Comparison of ENCODE assay signal across 10 mouse cellular contexts in the genomic region with DNA sequence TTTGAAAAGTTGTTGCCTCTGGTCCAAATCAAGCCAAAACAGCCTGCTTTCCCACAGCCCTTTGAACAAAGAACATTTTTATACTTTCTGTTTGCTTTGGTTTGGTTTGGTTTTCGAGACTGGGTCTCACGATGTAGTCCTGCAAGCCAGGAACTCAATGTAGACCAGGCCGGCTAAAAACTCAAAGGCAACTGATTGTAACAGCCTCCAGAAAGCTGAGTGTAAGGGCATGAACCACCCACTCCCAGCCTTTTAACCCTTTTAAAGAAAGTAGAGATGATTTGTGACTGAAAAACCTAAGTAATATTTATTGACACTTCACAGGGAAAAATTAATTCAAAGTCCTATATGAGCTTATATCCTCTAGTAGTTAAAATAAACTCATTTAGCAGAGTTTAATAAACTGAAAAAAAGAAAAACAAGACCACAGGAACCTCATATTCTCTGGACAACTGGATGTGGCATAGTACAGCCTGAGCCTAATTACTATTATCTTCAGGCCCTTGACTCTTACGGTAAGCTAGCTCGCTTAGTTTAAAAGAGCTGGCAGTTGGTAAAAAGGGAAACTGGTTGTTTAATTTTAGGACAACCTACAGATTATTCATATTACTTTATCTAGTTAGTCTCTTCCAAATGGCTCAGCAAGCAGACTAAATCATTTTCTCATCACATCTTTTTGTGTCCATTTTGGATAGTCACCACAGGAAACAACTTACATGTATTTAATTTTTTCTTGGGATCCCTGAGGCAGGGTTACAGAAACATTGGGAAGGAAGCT. TPM values are rescaled to one million over a fixed set of nuclear protein-coding genes. Genes with fewer than 3 reads are reported as not detected.
DNase-seq lines count a peak whose midpoint lies in the region; ATAC-seq lines count a peak whose summit lies in the region.
"Had no signal": no experiment of that assay in that cellular context is flagged by ENCODE, and none has a peak within 500 bp of the region (broad histone marks: within the 10 kb centered on the region; RNA-seq: fewer than 3 reads in every experiment).

No protein-coding gene starts in this region.

- H3K79me2 ChIP-seq in macrophage (ENCODE audit: inconsistent target), result peaks cover 56% of the 10 kb centered on the region

- H3K9ac ChIP-seq in heart, embryonic 12.5 days, result 0 out of 2 replicates have a peak overlapping the region, but pooled peaks have one; percentile 15
- H3K9ac ChIP-seq in midbrain, embryonic 16.5 days (ENCODE audit: low read depth, low read length), result no peak overlapping the region
- H3K9ac ChIP-seq in embryonic facial prominence, embryonic 13.5 days, result no peak overlapping the region

- no peaks in the 10 kb centered on the region for H3K27me3 ChIP-seq in heart, embryonic 12.5 days (replicated peaks)
- no peaks in the 10 kb centered on the region for H3K27me3 ChIP-seq in midbrain, embryonic 10.5 days (ENCODE audit: low read depth, poor library complexity, severe bottlenecking)
- no peaks in the 10 kb centered on the region for H3K27me3 ChIP-seq in midbrain, embryonic 16.5 days (ENCODE audit: control insufficient read depth, insufficient read depth, low read depth, low read length)
- H3K27me3 ChIP-seq in embryonic facial prominence, embryonic 13.5 days, result no peaks in the 10 kb centered on the region

- peak overlapping the region; percentile 67 for H3K27ac ChIP-seq in heart, embryonic 12.5 days (ENCODE audit: poor library complexity, severe bottlenecking)
- H3K27ac ChIP-seq in midbrain, embryonic 10.5 days (replicated peaks), result no peak overlapping the region
- H3K27ac ChIP-seq in midbrain, embryonic 16.5 days (ENCODE audit: low read length), result no peak overlapping the region
- H3K27ac ChIP-seq in embryonic facial prominence, embryonic 13.5 days, result no peak overlapping the region
- H3K27ac ChIP-seq in macrophage, result peak overlapping the region; percentile 71

- H3K4me1 ChIP-seq in heart, embryonic 12.5 days (replicated peaks), result peaks cover 11% of the 10 kb centered on the region
- H3K4me1 ChIP-seq in midbrain, embryonic 10.5 days, result peaks cover 23% of the 10 kb centered on the region
- H3K4me1 ChIP-seq in midbrain, embryonic 16.5 days (ENCODE audit: control insufficient read depth, insufficient read depth, low read length), result peaks cover 2% of the 10 kb centered on the region; the same call in 1 of the 2 replicates
- peaks cover 16% of the 10 kb centered on the region for H3K4me1 ChIP-seq in embryonic facial prominence, embryonic 13.5 days

- no peak for DNase-seq in heart, adult 11 months
- no peak for DNase-seq in midbrain, embryonic 10.5 days (ENCODE audit: low spot score)
- DNase-seq in adrenal gland, adult (ENCODE audit: inconsistent age in 2 of 2, low spot score in 1 of 2), result no peak
- DNase-seq in cerebellum, adult 18-20 months, result no peak
- DNase-seq: kidney, postnatal 14 days; lung, adult 2 months had no signal

- peak overlapping the region; percentile 60 for H3K4me2 ChIP-seq in heart, embryonic 12.5 days
- no peak overlapping the region for H3K4me2 ChIP-seq in midbrain, embryonic 16.5 days (ENCODE audit: low read length)
- H3K4me2 ChIP-seq in embryonic facial prominence, embryonic 13.5 days, result peak overlapping the region; percentile 66

- 57% methylated on average over 5 of the region's 5 CpGs for WGBS in heart, embryonic 12.5 days
- 92% methylated on average over 5 of the region's 5 CpGs for WGBS in midbrain, embryonic 10.5 days
- 79% methylated on average over 5 of the region's 5 CpGs for WGBS in midbrain, embryonic 16.5 days
- 64% methylated on average over 5 of the region's 5 CpGs for WGBS in embryonic facial prominence, embryonic 13.5 days
- WGBS in macrophage (ENCODE audit: missing documents), result 51% methylated on average over 5 of the region's 5 CpGs

- ATAC-seq in heart, embryonic 12.5 days (ENCODE audit: insufficient number of reproducible peaks, low FRiP score), result no peak
- no peak for ATAC-seq in midbrain, embryonic 16.5 days
- no peak for ATAC-seq in embryonic facial prominence, embryonic 13.5 days (ENCODE audit: insufficient number of reproducible peaks, insufficient read depth, low FRiP score, low TSS enrichment, low read depth)

- no peak overlapping the region for H3K4me3 ChIP-seq in heart, embryonic 12.5 days
- H3K4me3 ChIP-seq in midbrain, embryonic 10.5 days, result peak overlapping the region; percentile 87; the same call in 1 of the 2 replicates
- H3K4me3 ChIP-seq in midbrain, embryonic 16.5 days (ENCODE audit: low read depth, low read length), result no peak overlapping the region
- H3K4me3 ChIP-seq in embryonic facial prominence, embryonic 13.5 days, result peak overlapping the region; percentile 22; the same call in 1 of the 2 replicates
- H3K4me3 ChIP-seq in macrophage (ENCODE audit: inconsistent target), result no peak overlapping the region; the same call in 1 of the 2 replicates

- no peaks in the 10 kb centered on the region for H3K9me3 ChIP-seq in heart, embryonic 12.5 days (replicated peaks)
- H3K9me3 ChIP-seq in midbrain, embryonic 10.5 days (replicated peaks), result no peaks in the 10 kb centered on the region
- no peaks in the 10 kb centered on the region for H3K9me3 ChIP-seq in midbrain, embryonic 16.5 days (replicated peaks; ENCODE audit: control insufficient read depth, low read length, poor library complexity, severe bottlenecking)
- H3K9me3 ChIP-seq in embryonic facial prominence, embryonic 13.5 days, result no peaks in the 10 kb centered on the region

- H3K36me3 ChIP-seq in heart, embryonic 12.5 days, result no peaks in the 10 kb centered on the region
- peaks cover 11% of the 10 kb centered on the region for H3K36me3 ChIP-seq in midbrain, embryonic 10.5 days
- H3K36me3 ChIP-seq in midbrain, embryonic 16.5 days (ENCODE audit: control insufficient read depth, insufficient read depth, low read length), result no peaks in the 10 kb centered on the region
- no peaks in the 10 kb centered on the region for H3K36me3 ChIP-seq in embryonic facial prominence, embryonic 13.5 days
- H3K36me3 ChIP-seq in macrophage (ENCODE audit: inconsistent target), result no peaks in the 10 kb centered on the region

RNA-seq across cellular contexts. Expression of gene Bard1, which starts 2.2 kb away (rescaled TPM):
- polyA plus RNA-seq in heart, embryonic 12.5 days (2016; fragmentation: Nextera tagmentation; extraction: Ambion mirVana), result 1.9 and 2.1 TPM in 2 replicates
- 2.2 and 3.4 TPM in 2 replicates for polyA plus RNA-seq in midbrain, embryonic 10.5 days (2016; fragmentation: Nextera tagmentation; extraction: Ambion mirVana)
- polyA plus RNA-seq in midbrain, embryonic 16.5 days (2015; fragmentation: Nextera tagmentation; extraction: Ambion mirVana), result 0.46 and 0.66 TPM in 2 replicates
- polyA plus RNA-seq in embryonic facial prominence, embryonic 13.5 days (2015; fragmentation: Nextera tagmentation; extraction: Ambion mirVana), result 2.2 and 2.4 TPM in 2 replicates
- total RNA-seq in macrophage (2018; cell fraction: chromatin; rRNA removed), result 1 to 10 TPM in 21 of 26 experiments, under 1 TPM in 5; 0.41 to 4.8 (median 2.2) TPM
- total RNA-seq in macrophage (2018; cell fraction: cytosol; rRNA removed), result 1 to 10 TPM in 14 of 26 experiments, under 1 TPM in 12; 0.43 to 1.5 (median 1.0) TPM
- 10 to 100 TPM in 1 of 26 experiments, 1 to 10 TPM in 21, under 1 TPM in 4; 0.27 to 12.6 (median 1.6) TPM for total RNA-seq in macrophage (2018; cell fraction: nucleus; rRNA removed)
- polyA plus RNA-seq in macrophage (2018), result 0.32 to 2.3 TPM (median 0.92 TPM) in 3 replicates

Comparison
In these comparisons a context has a peak if more than half of its experiments do, and no peak if none do; other contexts are left out.
1. H3K4me3 ChIP-seq: peak in midbrain, embryonic 10.5 days (single experiment) and embryonic facial prominence, embryonic 13.5 days (single experiment); none in heart, embryonic 12.5 days (single experiment), midbrain, embryonic 16.5 days (single experiment) and macrophage (single experiment).
2. H3K27ac ChIP-seq: peak in heart, embryonic 12.5 days (single experiment) and macrophage (single experiment); none in midbrain, embryonic 10.5 days (single experiment), midbrain, embryonic 16.5 days (single experiment) and embryonic facial prominence, embryonic 13.5 days (single experiment).